Mouse (Mus musculus): Measurements from ENCODE around the gene Foxc2.

Gene Foxc2

GRCm38 (mm10) chr8:121118634-121119420 is 2.9 kb downstream of the Foxc2 start:
- DNase-seq (ENCODE audit: low read depth in 1 of 2, low spot score in 2 of 2) = no peak

DNA sequence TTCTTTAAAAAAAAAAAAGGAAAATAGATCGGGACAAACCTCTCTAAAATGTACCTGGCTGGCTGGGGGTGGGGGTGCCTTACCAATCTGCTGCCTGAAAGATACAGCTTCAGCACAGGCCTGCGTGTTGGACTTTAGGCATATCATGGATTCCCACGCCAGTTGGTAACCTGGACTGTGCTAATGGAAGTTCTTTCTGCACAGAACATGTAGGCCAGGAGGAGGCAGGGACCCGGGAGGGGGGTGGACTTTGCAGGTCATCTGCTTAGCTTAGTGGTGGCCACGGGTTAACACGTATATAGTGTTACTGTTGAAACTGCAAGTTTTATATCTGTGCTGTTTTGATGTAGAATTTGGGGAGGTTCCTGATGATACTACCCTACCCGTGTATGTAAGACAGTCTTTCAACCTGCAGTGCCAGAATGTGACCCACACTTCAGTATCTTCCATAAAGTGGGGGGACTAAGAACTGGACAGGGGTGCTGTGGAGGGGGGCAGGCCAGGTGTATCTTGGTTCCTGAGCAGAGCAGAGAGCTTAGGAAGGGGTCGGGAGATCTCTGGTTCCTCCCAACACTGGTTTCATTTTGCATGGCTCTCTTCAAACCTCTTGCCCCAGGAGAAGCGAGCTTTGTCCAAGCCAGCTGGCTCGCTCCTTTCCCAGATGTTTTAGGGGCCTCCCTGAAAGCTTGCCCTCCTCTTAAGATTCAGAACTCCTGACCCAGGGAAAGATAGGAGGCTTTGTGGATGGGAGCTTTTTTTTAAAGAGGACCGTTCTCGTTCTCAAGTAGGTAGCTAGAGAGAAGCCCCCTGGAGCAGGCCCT is 3.9 kb downstream of the Foxc2 start:
- no peak for DNase-seq (ENCODE audit: low read depth in 1 of 2, low spot score in 2 of 2)

DNA sequence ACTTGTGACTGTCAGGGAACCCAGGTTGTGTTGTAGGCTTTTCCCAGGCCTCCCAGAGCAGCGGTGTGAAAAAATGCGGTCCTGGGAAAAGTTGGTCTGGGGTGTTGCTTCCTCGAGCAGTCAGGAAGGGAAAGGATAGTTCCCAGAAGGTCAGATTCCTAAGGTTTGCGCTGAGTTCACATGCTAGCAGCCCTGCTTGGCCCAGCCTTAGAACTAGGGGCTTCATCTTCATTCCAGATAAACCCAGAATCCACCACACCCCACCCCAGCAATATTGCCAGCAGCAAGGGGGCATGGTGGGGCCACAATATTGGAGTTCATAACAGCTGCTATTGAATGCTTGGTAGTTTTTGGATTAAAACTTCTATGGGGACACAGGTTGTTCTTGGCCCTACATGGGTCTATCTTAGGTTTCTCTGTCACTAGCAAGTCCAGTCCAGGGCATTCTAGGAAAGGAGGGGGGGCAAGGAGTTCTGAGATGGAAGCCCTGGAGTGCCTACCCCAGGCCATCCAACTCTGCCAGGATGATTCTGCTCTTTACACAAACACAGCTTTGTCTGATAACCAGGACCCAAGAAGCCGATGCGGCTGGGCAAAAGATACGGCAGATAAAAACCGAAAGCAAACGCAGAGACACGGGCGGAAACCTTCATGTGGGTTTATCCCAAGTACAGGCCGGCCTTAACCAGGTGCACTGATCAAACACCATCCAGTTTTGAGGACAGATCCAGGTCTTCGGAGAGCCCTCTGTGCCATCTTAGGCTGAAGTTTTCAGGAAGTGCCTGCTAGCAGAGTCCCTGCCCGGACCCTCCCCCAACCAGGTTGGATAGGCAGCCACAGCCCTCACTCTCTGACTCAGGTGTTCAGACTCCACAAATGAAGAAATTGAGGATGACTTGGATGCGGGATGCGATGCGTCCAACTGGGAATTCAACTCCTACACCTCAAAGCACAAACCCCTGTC is 4.8 kb downstream of the Foxc2 start:
- DNase-seq (ENCODE audit: low read depth in 1 of 2, low spot score in 2 of 2) = no peak

GRCm38 (mm10) chr8:121121704-121122103 is 5.7 kb downstream of the Foxc2 start:
- no peak for DNase-seq (ENCODE audit: low read depth in 1 of 2, low spot score in 2 of 2)

DNA sequence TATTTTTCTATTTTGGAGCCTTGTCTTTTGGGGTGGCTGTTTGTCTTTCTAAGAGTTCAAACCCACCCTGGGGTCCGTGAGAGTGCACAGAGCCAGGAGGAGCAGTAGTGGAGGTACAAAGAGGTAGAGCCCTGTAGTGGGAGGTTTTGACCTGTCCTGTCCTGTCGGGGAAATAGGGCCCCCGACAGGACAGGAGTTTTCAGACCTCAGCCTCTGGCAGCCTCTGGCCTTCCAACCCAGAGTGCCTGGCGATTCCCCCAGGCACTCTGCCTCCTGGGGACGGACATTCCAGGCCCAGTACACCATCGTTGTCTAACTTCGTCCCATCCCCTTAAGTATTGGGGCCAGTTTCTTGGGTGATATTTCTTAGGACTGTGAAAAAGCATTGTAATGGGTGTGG is 6.4 kb downstream of the Foxc2 start:
- DNase-seq (ENCODE audit: low read depth in 1 of 2, low spot score in 2 of 2) = no peak

GRCm38 (mm10) chr8:121123113-121123512 is 7.1 kb downstream of the Foxc2 start:
- DNase-seq (ENCODE audit: low read depth in 1 of 2, low spot score in 2 of 2) = no peak

DNA sequence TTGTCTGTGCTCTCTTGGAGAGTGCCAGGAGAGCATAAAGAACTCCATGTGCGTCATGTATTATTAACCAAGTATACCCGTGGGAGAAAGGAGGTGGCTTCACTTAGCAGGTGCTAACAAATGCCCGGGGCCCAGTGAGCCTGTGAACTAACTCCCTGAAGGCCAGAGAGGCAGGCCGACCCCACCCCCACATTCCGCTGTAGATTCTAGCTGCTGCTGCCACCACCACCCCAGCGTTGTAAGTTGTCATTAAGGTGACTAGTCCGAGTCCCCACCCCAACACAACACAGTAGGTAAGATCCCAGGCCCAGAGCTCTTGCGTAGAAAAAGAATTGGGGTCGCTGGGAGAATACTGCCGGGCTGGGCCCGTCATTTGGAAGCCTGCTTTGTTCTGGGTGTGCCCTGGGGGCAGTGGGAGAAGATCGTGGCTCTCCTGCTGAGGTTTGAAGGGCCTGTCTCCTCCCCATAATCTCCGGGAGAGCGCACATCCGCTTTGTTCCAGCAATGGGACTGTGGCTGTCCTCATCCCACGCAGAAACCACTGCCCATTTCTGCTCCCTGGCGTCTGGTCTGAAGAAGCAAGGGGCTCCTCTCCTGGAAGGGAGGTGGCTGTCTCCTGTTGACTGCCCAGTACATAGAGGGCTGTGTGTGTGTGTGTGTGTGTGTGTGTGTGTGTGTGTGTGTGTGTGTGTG is 8.7 kb downstream of the Foxc2 start:
- DNase-seq (ENCODE audit: low read depth in 1 of 2, low spot score in 2 of 2) = no peak

DNA sequence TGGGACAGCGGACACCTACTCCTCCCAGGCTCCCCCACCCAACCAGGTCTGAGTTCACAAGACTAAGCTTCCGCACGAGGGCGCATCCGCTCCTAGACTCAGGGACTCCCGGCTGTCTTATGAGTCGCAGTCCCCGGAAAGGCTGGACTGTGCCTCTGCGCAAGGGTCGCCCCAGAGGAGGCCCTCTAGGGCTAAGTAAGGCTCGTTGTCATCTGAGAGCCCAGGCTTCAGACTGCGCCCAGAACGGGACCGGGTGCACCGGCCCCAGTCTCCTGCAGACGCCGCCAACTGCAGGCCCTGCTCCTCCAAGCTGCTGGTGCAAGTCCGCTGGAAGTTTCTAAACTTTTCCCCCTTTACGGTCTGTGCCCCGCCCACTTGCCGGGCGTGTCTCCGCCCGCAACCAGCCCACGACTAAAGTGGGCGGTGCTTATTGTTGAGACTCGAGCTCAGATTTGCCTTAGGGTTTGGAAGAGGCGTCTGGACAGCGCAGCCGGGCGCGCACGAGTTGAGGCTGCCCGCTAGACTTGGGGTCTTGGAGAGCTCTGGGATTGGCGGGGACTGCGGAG is 9.4 kb downstream of the Foxc2 start:
- no peak for DNase-seq (ENCODE audit: low read depth in 1 of 2, low spot score in 2 of 2)

- no peak for DNase-seq (ENCODE audit: low read depth in 1 of 2, low spot score in 2 of 2)
Observed at GRCm38 (mm10) chr8:121126191-121126590, 10.2 kb downstream of the Foxc2 start.

- DNase-seq (ENCODE audit: low read depth in 1 of 2, low spot score in 2 of 2) = no peak
Observed at GRCm38 (mm10) chr8:121126694-121127093, 10.7 kb downstream of the Foxc2 start.

- DNase-seq (ENCODE audit: low read depth in 1 of 2, low spot score in 2 of 2) = no peak
Observed at GRCm38 (mm10) chr8:121127291-121127701, 11.3 kb downstream of the Foxc2 start.

- no peak for DNase-seq (ENCODE audit: low read depth in 1 of 2, low spot score in 2 of 2)
Observed at GRCm38 (mm10) chr8:121127756-121128375, 11.9 kb downstream of the Foxc2 start, which contains the start of gene Foxl1. Gene Foxl1 (plus strand): TSS chr8:121127940.

GRCm38 (mm10) chr8:121128531-121129264 is 12.7 kb downstream of the Foxc2 start:
- no peak for DNase-seq (ENCODE audit: low read depth in 1 of 2, low spot score in 2 of 2)

GRCm38 (mm10) chr8:121129265-121129940 is 13.4 kb downstream of the Foxc2 start:
- no peak for DNase-seq (ENCODE audit: low read depth in 1 of 2, low spot score in 2 of 2)

DNA sequence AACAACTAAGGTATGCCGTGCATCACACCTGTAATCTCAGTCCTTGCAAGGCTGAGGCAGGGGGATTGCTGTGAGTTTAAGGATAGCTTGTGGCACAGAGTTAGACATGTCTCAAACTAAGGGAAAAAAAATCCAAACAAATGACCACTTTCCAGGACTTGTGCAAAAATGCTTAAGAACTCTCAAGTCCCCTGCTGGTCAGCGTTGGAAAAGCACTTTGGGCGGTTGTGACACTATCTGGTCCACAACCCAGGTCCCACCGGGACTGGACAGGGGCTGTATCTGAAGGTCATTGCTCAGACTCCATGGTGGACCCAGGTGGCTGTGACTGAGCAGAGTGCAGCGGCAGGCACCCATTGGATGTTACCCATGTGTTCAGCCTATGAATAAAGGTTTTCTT is 14.6 kb downstream of the Foxc2 start:
- no peak for DNase-seq (ENCODE audit: low read depth in 1 of 2, low spot score in 2 of 2)

GRCm38 (mm10) chr8:121132961-121133513 is 17.1 kb downstream of the Foxc2 start:
- DNase-seq (ENCODE audit: low read depth in 1 of 2, low spot score in 2 of 2) = no peak

GRCm38 (mm10) chr8:121134102-121134501 is 18.1 kb downstream of the Foxc2 start:
- no peak for DNase-seq (ENCODE audit: low read depth in 1 of 2, low spot score in 2 of 2)

DNA sequence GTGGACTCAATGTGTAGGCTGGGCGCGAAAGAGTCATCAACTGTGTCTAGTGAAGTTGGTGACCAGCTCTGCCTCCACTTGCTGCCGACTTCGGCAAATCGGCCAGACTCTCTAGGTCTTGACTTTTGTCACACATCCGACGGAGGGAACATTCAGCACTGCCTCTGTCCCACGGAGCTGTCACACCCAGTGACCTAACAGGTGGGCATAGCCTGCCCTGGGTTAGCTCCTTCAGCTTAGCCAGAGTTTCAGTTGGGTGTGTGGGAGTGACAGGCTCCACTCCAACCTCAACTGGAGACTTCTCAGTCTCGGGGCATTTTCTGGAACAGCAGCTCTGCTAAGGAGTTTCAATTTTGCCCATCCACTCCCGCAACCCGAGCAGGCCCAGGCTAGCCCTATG is 18.5 kb downstream of the Foxc2 start:
- DNase-seq (ENCODE audit: low read depth in 1 of 2, low spot score in 2 of 2) = no peak

Data from monocyte, adult 2 months (primary cell).